Mouse (Mus musculus) stomach, postnatal 0 days (tissue): Measurements from ENCODE around the gene Trim59.

Experiments used
- CTCF ChIP-seq: IDR thresholded peaks from 2 replicates; pipeline ENCODE4 v1.5.1; 2016; ENCODE audit warnings: antibody characterized with exemption, low read depth, mild to moderate bottlenecking, moderate library complexity
- EP300 ChIP-seq: optimal IDR thresholded peaks from 2 replicates; pipeline ENCODE3; 2016; ENCODE audit warnings: antibody characterized with exemption

- TF ChIP-seq CTCF (no peak), EP300 (no peak)
Observed at GRCm38 (mm10) chr3:69047684-69048083, 3.1 kb upstream of the Trim59 start.
